Mouse (Mus musculus) embryonic fibroblast, embryonic 13.5 days (primary cell): Measurements from ENCODE around the gene Stk16.

Experiments
- CTCF ChIP-seq: IDR thresholded peaks from 2 replicates; pipeline ENCODE4 v1.5.1; 2011; ENCODE audit warnings: mild to moderate bottlenecking, control low read depth, low read length, moderate library complexity, borderline replicate concordance; ENCODE audit not compliant: insufficient read depth
- POLR2A ChIP-seq: IDR thresholded peaks from 2 replicates; pipeline ENCODE4 v1.6.1; 2011; ENCODE audit warnings: low read depth, mild to moderate bottlenecking, control low read depth, low read length, moderate library complexity

DNA sequence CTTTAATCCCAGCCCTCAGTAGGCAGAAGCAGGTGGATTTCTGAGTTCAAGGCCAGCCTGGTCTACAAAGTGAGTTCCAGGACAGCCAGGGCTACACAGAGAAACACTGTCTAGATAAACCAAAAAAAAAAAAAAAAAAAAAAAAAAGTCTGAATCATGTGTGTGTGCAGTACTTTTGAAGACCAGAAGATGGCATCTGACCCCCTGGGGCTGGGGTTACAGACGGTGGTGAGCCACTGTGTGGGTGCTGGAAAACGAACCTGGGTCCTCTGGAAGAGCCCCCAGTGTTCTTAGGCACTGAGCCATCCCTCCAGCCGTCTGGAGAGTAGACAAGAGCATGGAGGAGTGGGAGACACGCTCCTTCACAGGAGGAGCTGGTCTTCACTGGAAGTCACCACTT is 28.5 kb upstream of the Stk16 start:
- TF ChIP-seq CTCF (no peak), POLR2A (no peak)
